ENCODE assay signal across 9 mouse cellular contexts in the genomic region with DNA sequence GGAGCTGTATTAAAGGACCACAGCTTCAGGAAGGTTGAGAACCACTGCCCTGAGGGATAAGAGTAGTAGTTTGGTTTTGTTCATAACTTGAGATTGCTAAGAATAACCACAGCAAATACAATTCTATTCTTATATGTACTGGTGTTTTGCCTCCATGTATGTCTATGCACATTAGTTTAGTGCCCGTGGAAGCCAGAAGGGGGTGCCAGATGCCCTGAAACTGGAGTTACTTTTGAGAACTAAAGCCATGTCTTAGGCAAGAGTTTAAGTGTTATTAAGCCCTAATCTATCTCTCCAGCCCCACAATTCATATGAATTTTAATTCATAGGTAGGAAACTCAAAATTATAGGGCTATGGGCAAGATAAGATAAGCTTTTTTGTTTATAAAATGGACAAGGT. TPM values are rescaled to one million over a fixed set of nuclear protein-coding genes. Genes with fewer than 3 reads are reported as not detected.
DNase-seq lines count a peak whose midpoint lies in the region; ATAC-seq and TF ChIP-seq lines count a peak whose summit lies in the region.
"Had no signal": no experiment of that assay in that cellular context is flagged by ENCODE, and none has a peak within 500 bp of the region (broad histone marks: within the 10 kb centered on the region; RNA-seq: fewer than 3 reads in every experiment).

No protein-coding gene starts in this region.

- no peaks in the 10 kb centered on the region for H3K36me3 ChIP-seq in midbrain, embryonic 14.5 days (ENCODE audit: control insufficient read depth, insufficient read depth, low read length)
- no peaks in the 10 kb centered on the region for H3K36me3 ChIP-seq in midbrain, embryonic 13.5 days
- no peaks in the 10 kb centered on the region for H3K36me3 ChIP-seq in embryonic facial prominence, embryonic 11.5 days (replicated peaks; ENCODE audit: control insufficient read depth, insufficient read depth, low read depth, low read length)
- H3K36me3 ChIP-seq in splenic B cell, adult 2 months (ENCODE audit: control insufficient read depth, insufficient read depth, low read length, poor library complexity, severe bottlenecking) = no peaks in the 10 kb centered on the region
- H3K36me3 ChIP-seq: heart, embryonic 15.5 days had no signal

- H3K4me1 ChIP-seq in midbrain, embryonic 14.5 days (ENCODE audit: control insufficient read depth, insufficient read depth, low read length) = no peaks in the 10 kb centered on the region
- H3K4me1 ChIP-seq in midbrain, embryonic 13.5 days (replicated peaks) = 0 out of 2 replicates have a peak, but pooled peaks cover 3% of the 10 kb centered on the region
- H3K4me1 ChIP-seq in embryonic facial prominence, embryonic 11.5 days (ENCODE audit: control insufficient read depth, insufficient read depth, low read length) = no peaks in the 10 kb centered on the region
- H3K4me1 ChIP-seq: heart, embryonic 15.5 days had no signal

- H3K4me3 ChIP-seq in midbrain, embryonic 14.5 days (replicated peaks; ENCODE audit: low read depth, low read length) = no peak overlapping the region
- H3K4me3 ChIP-seq in midbrain, embryonic 13.5 days (replicated peaks) = no peak overlapping the region
- H3K4me3 ChIP-seq in embryonic facial prominence, embryonic 11.5 days (ENCODE audit: low read depth, low read length) = no peak overlapping the region
- no peak overlapping the region for H3K4me3 ChIP-seq in layer of hippocampus, adult 2 months
- H3K4me3 ChIP-seq: heart, embryonic 15.5 days had no signal

- ATAC-seq in CD4-positive, CD25-positive, alpha-beta regulatory T cell, adult 4 months = no peak
- no peak for ATAC-seq in midbrain, embryonic 14.5 days (ENCODE audit: low FRiP score, low TSS enrichment)
- no peak for ATAC-seq in midbrain, embryonic 13.5 days
- no peak for ATAC-seq in embryonic facial prominence, embryonic 11.5 days (replicated peaks; ENCODE audit: insufficient number of reproducible peaks, low FRiP score, low TSS enrichment, low read depth)
- peak; percentile 65 for ATAC-seq in megakaryocyte, adult 5-6 weeks (ENCODE audit: poor library complexity, severe bottlenecking)

- peak; percentile 85 for TF ChIP-seq CTCF in layer of hippocampus, adult 2 months (conservative IDR thresholded peaks at IDR 0.05)

- 35% methylated on average over 1 of the region's 1 CpGs for WGBS in midbrain, embryonic 14.5 days
- WGBS in midbrain, embryonic 13.5 days = 24% methylated on average over 1 of the region's 1 CpGs
- 33% methylated on average over 1 of the region's 1 CpGs for WGBS in embryonic facial prominence, embryonic 11.5 days

- no peak overlapping the region for H3K27ac ChIP-seq in midbrain, embryonic 14.5 days (replicated peaks; ENCODE audit: low read depth, low read length)
- no peak overlapping the region for H3K27ac ChIP-seq in midbrain, embryonic 13.5 days
- H3K27ac ChIP-seq in embryonic facial prominence, embryonic 11.5 days (replicated peaks; ENCODE audit: low read depth, low read length) = no peak overlapping the region
- no peak overlapping the region for H3K27ac ChIP-seq in layer of hippocampus, adult 2 months
- H3K27ac ChIP-seq: heart, embryonic 15.5 days had no signal

- no peaks in the 10 kb centered on the region for H3K27me3 ChIP-seq in midbrain, embryonic 14.5 days (ENCODE audit: control insufficient read depth, insufficient read depth, low read length)
- no peaks in the 10 kb centered on the region for H3K27me3 ChIP-seq in midbrain, embryonic 13.5 days
- no peaks in the 10 kb centered on the region for H3K27me3 ChIP-seq in embryonic facial prominence, embryonic 11.5 days (ENCODE audit: control insufficient read depth, insufficient read depth, low read length)
- H3K27me3 ChIP-seq in splenic B cell, adult 2 months (ENCODE audit: control insufficient read depth, insufficient read depth, low read length, poor library complexity, severe bottlenecking) = no peaks in the 10 kb centered on the region
- H3K27me3 ChIP-seq: heart, embryonic 15.5 days had no signal

- no peaks in the 10 kb centered on the region for H3K9me3 ChIP-seq in midbrain, embryonic 14.5 days (ENCODE audit: control insufficient read depth, low read length)
- no peaks in the 10 kb centered on the region for H3K9me3 ChIP-seq in midbrain, embryonic 13.5 days
- no peaks in the 10 kb centered on the region for H3K9me3 ChIP-seq in embryonic facial prominence, embryonic 11.5 days (replicated peaks; ENCODE audit: control insufficient read depth, low read length)
- H3K9me3 ChIP-seq: heart, embryonic 15.5 days had no signal

- H3K4me2 ChIP-seq in midbrain, embryonic 14.5 days (ENCODE audit: low read length) = no peak overlapping the region
- H3K4me2 ChIP-seq in midbrain, embryonic 13.5 days (replicated peaks) = no peak overlapping the region
- no peak overlapping the region for H3K4me2 ChIP-seq in embryonic facial prominence, embryonic 11.5 days (ENCODE audit: low read depth, low read length)
- H3K4me2 ChIP-seq: heart, embryonic 15.5 days had no signal

- no peak overlapping the region for H3K9ac ChIP-seq in midbrain, embryonic 14.5 days (replicated peaks; ENCODE audit: low read length)
- H3K9ac ChIP-seq in midbrain, embryonic 13.5 days (replicated peaks) = no peak overlapping the region
- H3K9ac ChIP-seq in embryonic facial prominence, embryonic 11.5 days (replicated peaks; ENCODE audit: low read length) = no peak overlapping the region
- H3K9ac ChIP-seq: heart, embryonic 15.5 days had no signal

- peak; percentile 75 for DNase-seq in CD4-positive, CD25-positive, alpha-beta regulatory T cell, adult 2 months (ENCODE audit: low read depth, low spot score)
- peak; percentile 69 for DNase-seq in midbrain, embryonic 14.5 days
- DNase-seq in embryonic facial prominence, embryonic 11.5 days (ENCODE audit: low spot score) = peak; percentile 70
- peak; percentile 39 to 64 for DNase-seq in layer of hippocampus, adult 2 months (ENCODE audit: low spot score in 2 of 2)
- DNase-seq in splenic B cell, adult 2 months (ENCODE audit: low read depth, low spot score) = peak; percentile 81

RNA-seq across cellular contexts. Expression of gene Exd1, which starts 5.3 kb away (rescaled TPM):
- polyA plus RNA-seq in CD4-positive, CD25-positive, alpha-beta regulatory T cell, adult 4 months (2017; shearing (Covaris generic)) = under 1 TPM in 1 of 2 experiments, not detected in 1; 0.16 TPM
- polyA plus RNA-seq in midbrain, embryonic 14.5 days (2014; fragmentation: Nextera tagmentation; extraction: Ambion mirVana) = 0.24 and 0.50 TPM in 2 replicates
- 0.42 and 0.44 TPM in 2 replicates for polyA plus RNA-seq in midbrain, embryonic 13.5 days (2015; fragmentation: Nextera tagmentation; extraction: Ambion mirVana)
- polyA plus RNA-seq in embryonic facial prominence, embryonic 11.5 days (2014; fragmentation: Nextera tagmentation; extraction: Ambion mirVana) = 0.40 and 0.48 TPM in 2 replicates
- 1 to 10 TPM in 1 of 2 experiments, under 1 TPM in 1; 0.49 to 1.3 TPM for total RNA-seq in layer of hippocampus, adult 2 months (2021)
- 0.48 TPM in 1 of 2 replicates, not detected in the other for total RNA-seq in megakaryocyte, adult 5-6 weeks (2015)
- total RNA-seq in megakaryocyte, adult 5-6 weeks (2017) = 0.04 TPM in 1 of 2 replicates, not detected in the other

RNA-seq across cellular contexts. Expression of gene Chp1, which starts 5.4 kb away (rescaled TPM):
- 10 to 100 TPM; 75.5 to 85.2 TPM for polyA plus RNA-seq in CD4-positive, CD25-positive, alpha-beta regulatory T cell, adult 4 months (2017; shearing (Covaris generic))
- 42.8 and 57.4 TPM in 2 replicates for polyA plus RNA-seq in midbrain, embryonic 14.5 days (2014; fragmentation: Nextera tagmentation; extraction: Ambion mirVana)
- 61.2 and 63.4 TPM in 2 replicates for polyA plus RNA-seq in midbrain, embryonic 13.5 days (2015; fragmentation: Nextera tagmentation; extraction: Ambion mirVana)
- polyA plus RNA-seq in embryonic facial prominence, embryonic 11.5 days (2014; fragmentation: Nextera tagmentation; extraction: Ambion mirVana) = 73.6 and 74.4 TPM in 2 replicates
- 100 to 1,000 TPM; 155 to 157 TPM for total RNA-seq in layer of hippocampus, adult 2 months (2021)
- 90.6 and 99.8 TPM in 2 replicates for total RNA-seq in megakaryocyte, adult 5-6 weeks (2015)
- total RNA-seq in megakaryocyte, adult 5-6 weeks (2017) = 94.3 and 133 TPM in 2 replicates
